Mouse (Mus musculus): Measurements from ENCODE around the gene Adamts7. TPM values are rescaled to one million over a fixed set of nuclear protein-coding genes. Genes with fewer than 3 reads are reported as not detected.

Gene Adamts7
- polyA plus RNA-seq, 1 experiment from 2014 or later = 4.9 TPM

GRCm38 (mm10) chr9:90165590-90165989, 2.7 kb downstream of the Adamts7 start:
- Histone ChIP-seq H3K4me1 (ENCODE audit: control insufficient read depth, insufficient read depth, low read length) (peaks cover 8% of the 10 kb centered on the region; the same call in 1 of the 2 replicates), H3K9me3 (replicated peaks; ENCODE audit: control insufficient read depth, low read length) (no peaks in the 10 kb centered on the region), H3K27me3 (ENCODE audit: control insufficient read depth, insufficient read depth, low read length) (peaks cover 11% of the 10 kb centered on the region; the same call in 1 of the 2 replicates), H3K36me3 (ENCODE audit: control insufficient read depth, insufficient read depth, low read length) (no peaks in the 10 kb centered on the region), H3K4me3 (ENCODE audit: low read depth, low read length) (no peak overlapping the region), H3K9ac (ENCODE audit: low read depth, low read length) (no peak overlapping the region), H3K4me2 (no peak overlapping the region), H3K27ac (ENCODE audit: low read depth, low read length) (no peak overlapping the region)
- whole genome bisulfite sequencing (ENCODE audit: insufficient replicate concordance) = 91% methylated on average over 4 of the region's 4 CpGs
- no peak for ATAC-seq (replicated peaks; ENCODE audit: insufficient number of reproducible peaks, low FRiP score, low TSS enrichment)

GRCm38 (mm10) chr9:90166615-90167014, 3.7 kb downstream of the Adamts7 start:
- Histone ChIP-seq H3K27ac (ENCODE audit: low read depth, low read length) (no peak overlapping the region), H3K9ac (ENCODE audit: low read depth, low read length) (no peak overlapping the region), H3K27me3 (ENCODE audit: control insufficient read depth, insufficient read depth, low read length) (peaks cover 11% of the 10 kb centered on the region; the same call in 1 of the 2 replicates), H3K4me3 (ENCODE audit: low read depth, low read length) (no peak overlapping the region), H3K4me2 (no peak overlapping the region), H3K4me1 (ENCODE audit: control insufficient read depth, insufficient read depth, low read length) (peaks cover 8% of the 10 kb centered on the region; the same call in 1 of the 2 replicates), H3K36me3 (ENCODE audit: control insufficient read depth, insufficient read depth, low read length) (no peaks in the 10 kb centered on the region), H3K9me3 (replicated peaks; ENCODE audit: control insufficient read depth, low read length) (no peaks in the 10 kb centered on the region)
- WGBS (ENCODE audit: insufficient replicate concordance) = 76% methylated on average over 5 of the region's 5 CpGs
- ATAC-seq (replicated peaks; ENCODE audit: insufficient number of reproducible peaks, low FRiP score, low TSS enrichment) = no peak

- Histone ChIP-seq H3K9me3 (replicated peaks; ENCODE audit: control insufficient read depth, low read length) (no peaks in the 10 kb centered on the region), H3K27me3 (ENCODE audit: control insufficient read depth, insufficient read depth, low read length) (no peaks in the 10 kb centered on the region), H3K9ac (ENCODE audit: low read depth, low read length) (no peak overlapping the region), H3K4me2 (no peak overlapping the region), H3K4me1 (ENCODE audit: control insufficient read depth, insufficient read depth, low read length) (no peaks in the 10 kb centered on the region), H3K36me3 (ENCODE audit: control insufficient read depth, insufficient read depth, low read length) (no peaks in the 10 kb centered on the region), H3K4me3 (ENCODE audit: low read depth, low read length) (no peak overlapping the region), H3K27ac (ENCODE audit: low read depth, low read length) (no peak overlapping the region)
- 73% methylated on average over 4 of the region's 4 CpGs for WGBS (ENCODE audit: insufficient replicate concordance)
- ATAC-seq (replicated peaks; ENCODE audit: insufficient number of reproducible peaks, low FRiP score, low TSS enrichment) = no peak
Observed at GRCm38 (mm10) chr9:90169965-90170364, 7.1 kb downstream of the Adamts7 start.

GRCm38 (mm10) chr9:90171421-90171820, 8.6 kb downstream of the Adamts7 start:
- no peak overlapping the region for H3K27ac ChIP-seq (ENCODE audit: low read depth, low read length)
- ATAC-seq (replicated peaks; ENCODE audit: insufficient number of reproducible peaks, low FRiP score, low TSS enrichment) = no peak
- H3K9ac ChIP-seq (ENCODE audit: low read depth, low read length) = no peak overlapping the region
- no peaks in the 10 kb centered on the region for H3K4me1 ChIP-seq (ENCODE audit: control insufficient read depth, insufficient read depth, low read length)
- 91% methylated on average over 19 of the region's 19 CpGs for WGBS (ENCODE audit: insufficient replicate concordance)
- no peaks in the 10 kb centered on the region for H3K27me3 ChIP-seq (ENCODE audit: control insufficient read depth, insufficient read depth, low read length)
- no peaks in the 10 kb centered on the region for H3K9me3 ChIP-seq (replicated peaks; ENCODE audit: control insufficient read depth, low read length)
- H3K4me2 ChIP-seq = no peak overlapping the region
- H3K4me3 ChIP-seq (ENCODE audit: low read depth, low read length) = no peak overlapping the region
- no peaks in the 10 kb centered on the region for H3K36me3 ChIP-seq (ENCODE audit: control insufficient read depth, insufficient read depth, low read length)

- ATAC-seq (replicated peaks; ENCODE audit: insufficient number of reproducible peaks, low FRiP score, low TSS enrichment) = no peak
- Histone ChIP-seq H3K27me3 (ENCODE audit: control insufficient read depth, insufficient read depth, low read length) (no peaks in the 10 kb centered on the region), H3K4me3 (ENCODE audit: low read depth, low read length) (no peak overlapping the region), H3K27ac (ENCODE audit: low read depth, low read length) (no peak overlapping the region), H3K4me2 (no peak overlapping the region), H3K9ac (ENCODE audit: low read depth, low read length) (no peak overlapping the region), H3K36me3 (ENCODE audit: control insufficient read depth, insufficient read depth, low read length) (no peaks in the 10 kb centered on the region), H3K4me1 (ENCODE audit: control insufficient read depth, insufficient read depth, low read length) (no peaks in the 10 kb centered on the region), H3K9me3 (replicated peaks; ENCODE audit: control insufficient read depth, low read length) (no peaks in the 10 kb centered on the region)
- 67% methylated on average over 8 of the region's 8 CpGs for WGBS (ENCODE audit: insufficient replicate concordance)
Observed at GRCm38 (mm10) chr9:90172528-90173321, 9.9 kb downstream of the Adamts7 start.

GRCm38 (mm10) chr9:90173330-90173729, 10.5 kb downstream of the Adamts7 start:
- Histone ChIP-seq H3K9ac (ENCODE audit: low read depth, low read length) (no peak overlapping the region), H3K27ac (ENCODE audit: low read depth, low read length) (no peak overlapping the region), H3K4me1 (ENCODE audit: control insufficient read depth, insufficient read depth, low read length) (no peaks in the 10 kb centered on the region), H3K9me3 (replicated peaks; ENCODE audit: control insufficient read depth, low read length) (no peaks in the 10 kb centered on the region), H3K4me2 (no peak overlapping the region), H3K36me3 (ENCODE audit: control insufficient read depth, insufficient read depth, low read length) (no peaks in the 10 kb centered on the region), H3K27me3 (ENCODE audit: control insufficient read depth, insufficient read depth, low read length) (no peaks in the 10 kb centered on the region), H3K4me3 (ENCODE audit: low read depth, low read length) (no peak overlapping the region)
- WGBS (ENCODE audit: insufficient replicate concordance) = 85% methylated on average over 3 of the region's 3 CpGs
- no peak for ATAC-seq (replicated peaks; ENCODE audit: insufficient number of reproducible peaks, low FRiP score, low TSS enrichment)

GRCm38 (mm10) chr9:90179409-90179808, 16.5 kb downstream of the Adamts7 start:
- H3K4me2 ChIP-seq = no peak overlapping the region
- no peaks in the 10 kb centered on the region for H3K36me3 ChIP-seq (ENCODE audit: control insufficient read depth, insufficient read depth, low read length)
- no peak for ATAC-seq (replicated peaks; ENCODE audit: insufficient number of reproducible peaks, low FRiP score, low TSS enrichment)

GRCm38 (mm10) chr9:90181656-90182388, 19.0 kb downstream of the Adamts7 start:
- 72% methylated on average over 6 of the region's 6 CpGs for WGBS (ENCODE audit: insufficient replicate concordance)
- Histone ChIP-seq H3K4me1 (ENCODE audit: control insufficient read depth, insufficient read depth, low read length) (peaks cover 25% of the 10 kb centered on the region), H3K9me3 (replicated peaks; ENCODE audit: control insufficient read depth, low read length) (no peaks in the 10 kb centered on the region)

More at GRCm38 (mm10) chr9:90179409-90179808, 16.5 kb downstream of the Adamts7 start:
- Histone ChIP-seq H3K4me3 (ENCODE audit: low read depth, low read length) (no peak overlapping the region), H3K4me1 (ENCODE audit: control insufficient read depth, insufficient read depth, low read length) (peaks cover 15% of the 10 kb centered on the region), H3K27ac (ENCODE audit: low read depth, low read length) (no peak overlapping the region), H3K9me3 (replicated peaks; ENCODE audit: control insufficient read depth, low read length) (no peaks in the 10 kb centered on the region), H3K9ac (ENCODE audit: low read depth, low read length) (no peak overlapping the region), H3K27me3 (ENCODE audit: control insufficient read depth, insufficient read depth, low read length) (no peaks in the 10 kb centered on the region)
- WGBS (ENCODE audit: insufficient replicate concordance) = 80% methylated on average over 5 of the region's 5 CpGs

More at GRCm38 (mm10) chr9:90181656-90182388, 19.0 kb downstream of the Adamts7 start:
- no peak for ATAC-seq (replicated peaks; ENCODE audit: insufficient number of reproducible peaks, low FRiP score, low TSS enrichment)
- Histone ChIP-seq H3K36me3 (ENCODE audit: control insufficient read depth, insufficient read depth, low read length) (no peaks in the 10 kb centered on the region), H3K9ac (ENCODE audit: low read depth, low read length) (no peak overlapping the region), H3K27ac (ENCODE audit: low read depth, low read length) (no peak overlapping the region), H3K4me2 (no peak overlapping the region), H3K27me3 (ENCODE audit: control insufficient read depth, insufficient read depth, low read length) (no peaks in the 10 kb centered on the region), H3K4me3 (ENCODE audit: low read depth, low read length) (no peak overlapping the region)
